Mouse (Mus musculus) heart, embryonic 11.5 days (tissue): Measurements from ENCODE around the gene Gm10320. TPM values are rescaled to one million over a fixed set of nuclear protein-coding genes. Genes with fewer than 3 reads are reported as not detected.
A peak's percentile ranks its signal among the peaks of the same experiment; 100 is the strongest.

Source experiments
- ATAC-seq: fragments of 200-750 bp; cut with Nextera tagmentation; replicated peaks from 2 replicates; pipeline ENCODE4 v1.8.0; 2017; ENCODE audit warnings: moderate library complexity; ENCODE audit not compliant: insufficient number of reproducible peaks, low FRiP score, low TSS enrichment
- H3K27ac ChIP-seq: fragments of 300-500 bp; sonication (generic); 2 replicates; pipeline ENCODE4 v1.5.1; 2014; ENCODE audit warnings: mild to moderate bottlenecking, low read depth, low read length
- H3K27me3 ChIP-seq: fragments of 300-500 bp; sonication (generic); 2 replicates; pipeline ENCODE4 v1.6.1; 2014; ENCODE audit warnings: mild to moderate bottlenecking, low read length, mixed read lengths; ENCODE audit not compliant: control insufficient read depth, insufficient read depth
- H3K36me3 ChIP-seq: fragments of 300-500 bp; sonication (generic); 2 replicates; pipeline ENCODE4 v1.6.1; 2014; ENCODE audit warnings: mild to moderate bottlenecking, low read length, moderate library complexity, mixed read lengths; ENCODE audit not compliant: control insufficient read depth, insufficient read depth
- H3K4me1 ChIP-seq: fragments of 300-500 bp; sonication (generic); 2 replicates; pipeline ENCODE4 v1.6.1; 2014; ENCODE audit warnings: low read length; ENCODE audit not compliant: control insufficient read depth, insufficient read depth
- H3K4me2 ChIP-seq: fragments of 300-500 bp; sonication (generic); 2 replicates; pipeline ENCODE4 v1.6.1; 2014; ENCODE audit warnings: mild to moderate bottlenecking, moderate library complexity
- H3K4me3 ChIP-seq: fragments of 300-500 bp; sonication (generic); 2 replicates; pipeline ENCODE4 v1.5.1; 2014; ENCODE audit warnings: low read depth, low read length
- H3K9ac ChIP-seq: fragments of 300-500 bp; sonication (generic); 2 replicates; pipeline ENCODE4 v1.6.1; 2014; ENCODE audit warnings: mild to moderate bottlenecking, low read depth, low read length, moderate library complexity
- H3K9me3 ChIP-seq: fragments of 300-500 bp; sonication (generic); replicated peaks from 2 replicates; pipeline ENCODE4 v1.6.1; 2016; ENCODE audit warnings: low read length; ENCODE audit not compliant: control insufficient read depth
- WGBS: fragments of 180-500 bp; shearing (Covaris S2); extraction: QIAGEN DNeasy Blood & Tissue Kit; methylation state at CpG from one replicate; pipeline ENCODE4 v1.1.7; 2014; ENCODE audit not compliant: insufficient replicate concordance; 5-methylcytosine and 5-hydroxymethylcytosine counted together
- polyA plus RNA-seq: library from polyadenylated mRNA; unstranded; fragments of >200 nt; fragmentation: Nextera tagmentation; extraction: Ambion mirVana; gene quantifications from 2 replicates; pipeline ENCODE4 v1.2.1, GENCODE M21; 2014

Gene Gm10320
- polyA plus RNA-seq, 1 experiment from 2014 or later = 0.37 TPM

DNA sequence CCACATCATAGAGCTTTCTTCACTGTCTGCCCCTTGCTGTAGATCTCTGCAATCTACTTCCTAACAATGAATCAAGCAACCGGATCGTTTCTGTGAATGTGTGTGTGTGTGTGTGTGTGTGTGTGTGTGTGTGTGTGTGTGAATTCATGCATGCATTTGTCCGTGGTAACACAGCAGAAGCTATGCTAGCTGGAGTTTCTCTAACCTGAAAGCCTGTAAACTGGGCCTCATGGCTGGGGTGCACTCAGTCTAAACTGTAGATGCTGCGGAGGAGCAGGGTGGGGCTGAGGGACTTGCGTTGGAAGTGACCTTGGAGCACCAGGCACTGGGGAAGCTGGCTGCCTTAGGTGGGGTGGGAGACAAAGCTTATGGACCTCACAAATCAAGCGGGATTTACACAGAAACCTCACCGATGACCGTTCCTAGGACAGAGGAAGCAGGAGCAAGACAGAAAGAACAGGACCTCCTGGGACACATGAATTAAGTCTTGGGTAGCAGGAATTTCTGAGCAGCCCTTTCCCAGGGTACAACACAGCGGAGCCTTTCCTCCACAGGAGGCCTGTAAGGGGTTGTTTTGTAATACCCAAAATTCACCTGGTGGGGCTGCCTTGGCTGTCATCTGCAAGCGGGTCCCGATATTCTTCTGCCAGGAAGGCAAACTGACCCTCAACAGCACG lies 41.0 kb upstream of the Gm10320 start:
- H3K27ac ChIP-seq = no peak overlapping the region
- no peak for ATAC-seq
- H3K9me3 ChIP-seq = peaks cover 5% of the 10 kb centered on the region; the same call in 1 of the 2 replicates
- H3K36me3 ChIP-seq = no peaks in the 10 kb centered on the region
- H3K27me3 ChIP-seq = no peaks in the 10 kb centered on the region; the same call in 1 of the 2 replicates
- 61% methylated on average over 12 of the region's 12 CpGs for WGBS
- H3K4me1 ChIP-seq = peaks cover 20% of the 10 kb centered on the region
- no peak overlapping the region for H3K4me2 ChIP-seq
- no peak overlapping the region for H3K9ac ChIP-seq
- H3K4me3 ChIP-seq = no peak overlapping the region

DNA sequence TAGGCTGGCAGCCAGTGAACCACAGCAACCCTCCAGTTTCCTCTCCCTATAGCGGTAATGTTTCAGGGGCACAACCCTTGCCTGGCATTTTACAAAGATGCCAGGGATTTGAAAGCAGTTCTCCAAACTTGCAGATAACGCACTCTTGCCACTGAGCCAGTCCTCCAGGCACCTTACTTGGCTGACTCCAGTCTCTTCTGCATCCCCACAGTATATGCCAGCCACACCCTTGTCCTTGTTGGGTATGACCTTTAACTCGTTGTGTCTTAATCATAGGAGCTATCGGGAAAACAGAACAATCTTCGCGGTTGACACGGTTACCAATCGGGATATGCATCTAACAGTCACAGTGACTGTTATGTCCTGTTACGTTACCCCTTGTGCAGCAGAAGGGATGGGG lies 40.2 kb upstream of the Gm10320 start:
- ATAC-seq = no peak
- no peaks in the 10 kb centered on the region for H3K36me3 ChIP-seq
- H3K4me2 ChIP-seq = no peak overlapping the region
- H3K27me3 ChIP-seq = no peaks in the 10 kb centered on the region; the same call in 1 of the 2 replicates
- no peak overlapping the region for H3K9ac ChIP-seq
- 86% methylated on average over 9 of the region's 9 CpGs for WGBS
- peaks cover 5% of the 10 kb centered on the region; the same call in 1 of the 2 replicates for H3K9me3 ChIP-seq
- no peak overlapping the region for H3K4me3 ChIP-seq
- peaks cover 20% of the 10 kb centered on the region for H3K4me1 ChIP-seq
- H3K27ac ChIP-seq = no peak overlapping the region

DNA sequence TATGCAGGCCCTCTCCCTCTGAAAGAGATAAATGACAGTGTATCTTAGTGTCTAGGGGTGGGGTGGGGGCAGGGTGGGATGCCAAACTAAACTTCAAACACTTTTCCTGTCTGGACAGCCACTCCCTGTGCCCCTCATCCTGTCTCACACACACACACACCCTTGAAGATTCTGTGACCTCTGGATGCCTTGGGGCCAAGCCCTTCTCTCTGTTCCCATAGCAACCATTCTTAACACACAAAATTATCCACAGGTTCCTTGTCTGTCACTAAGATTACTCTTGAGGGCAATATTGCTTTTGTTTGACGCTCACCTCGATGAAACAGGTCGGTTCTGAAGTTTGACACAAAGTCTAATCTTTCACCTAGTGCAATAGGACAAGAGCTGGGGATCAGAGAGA lies 39.5 kb upstream of the Gm10320 start:
- no peak overlapping the region for H3K9ac ChIP-seq
- no peak overlapping the region for H3K4me3 ChIP-seq
- H3K9me3 ChIP-seq = peaks cover 5% of the 10 kb centered on the region; the same call in 1 of the 2 replicates
- WGBS = 56% methylated on average over 3 of the region's 3 CpGs
- H3K4me2 ChIP-seq = no peak overlapping the region
- ATAC-seq = no peak
- H3K36me3 ChIP-seq = no peaks in the 10 kb centered on the region
- no peak overlapping the region for H3K27ac ChIP-seq
- no peaks in the 10 kb centered on the region; the same call in 1 of the 2 replicates for H3K27me3 ChIP-seq
- H3K4me1 ChIP-seq = peaks cover 20% of the 10 kb centered on the region

DNA sequence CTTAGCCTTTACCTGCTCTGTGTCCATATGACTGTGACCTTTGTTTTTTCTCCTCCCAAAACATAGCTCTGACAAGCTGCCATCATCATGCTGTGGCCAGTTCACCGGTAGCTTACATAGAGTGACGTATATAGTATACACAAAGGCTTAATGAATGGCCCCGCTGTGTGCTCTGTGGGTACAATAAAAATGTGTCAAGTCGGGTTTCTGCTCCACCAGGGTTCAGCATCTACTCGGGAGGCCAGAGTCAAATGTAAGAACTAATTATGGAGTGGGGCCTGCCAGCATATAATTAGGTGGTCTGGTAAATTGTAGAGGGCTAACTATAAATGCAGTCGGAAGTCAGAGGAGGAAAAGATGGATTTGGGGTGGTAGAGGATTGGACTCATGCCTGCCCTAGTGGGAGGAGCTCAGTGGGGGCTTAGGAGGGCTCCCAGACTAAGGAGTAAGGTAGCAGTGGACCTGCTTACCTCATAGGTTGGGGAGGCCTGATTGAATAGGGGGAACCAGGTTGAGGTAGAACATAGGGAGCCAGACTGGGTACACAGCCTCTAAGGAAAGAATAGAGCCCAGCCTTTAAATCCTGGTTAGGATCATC lies 32.0 kb upstream of the Gm10320 start:
- H3K27ac ChIP-seq = no peak overlapping the region
- no peaks in the 10 kb centered on the region for H3K4me1 ChIP-seq
- no peak overlapping the region for H3K9ac ChIP-seq
- ATAC-seq = no peak
- H3K27me3 ChIP-seq = no peaks in the 10 kb centered on the region; the same call in 1 of the 2 replicates
- H3K4me3 ChIP-seq = no peak overlapping the region
- H3K4me2 ChIP-seq = no peak overlapping the region
- WGBS = 74% methylated on average over 6 of the region's 6 CpGs
- no peaks in the 10 kb centered on the region for H3K36me3 ChIP-seq
- peaks cover 5% of the 10 kb centered on the region; the same call in 1 of the 2 replicates for H3K9me3 ChIP-seq

DNA sequence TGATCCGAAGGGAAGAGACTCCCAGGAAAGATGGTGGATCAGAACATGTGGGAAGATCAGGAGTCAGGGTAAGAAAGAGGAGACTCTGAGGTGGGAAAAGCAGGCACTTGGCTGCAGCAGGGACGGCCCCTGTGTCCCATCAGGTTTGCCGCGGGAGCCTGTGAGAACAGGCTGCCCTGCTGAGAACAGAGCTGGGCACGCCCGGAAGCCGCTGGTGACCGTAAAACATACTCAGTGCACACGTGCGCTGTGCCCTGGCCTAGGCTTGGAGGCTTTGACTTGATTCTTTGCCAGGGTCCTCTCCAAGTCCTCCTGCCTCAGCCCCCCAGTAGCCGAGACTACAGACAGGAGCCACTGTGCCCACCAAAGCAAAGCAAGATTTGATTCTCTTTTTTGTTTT lies 26.5 kb upstream of the Gm10320 start:
- Histone ChIP-seq H3K9ac (no peak overlapping the region), H3K27me3 (no peaks in the 10 kb centered on the region), H3K4me1 (0 out of 2 replicates have a peak, but pooled peaks cover 2% of the 10 kb centered on the region), H3K4me3 (no peak overlapping the region), H3K9me3 (peaks cover 5% of the 10 kb centered on the region; the same call in 1 of the 2 replicates), H3K4me2 (peak overlapping the region; percentile 38), H3K36me3 (no peaks in the 10 kb centered on the region), H3K27ac (no peak overlapping the region)
- ATAC-seq = no peak
- 28% methylated on average over 11 of the region's 11 CpGs for WGBS

DNA sequence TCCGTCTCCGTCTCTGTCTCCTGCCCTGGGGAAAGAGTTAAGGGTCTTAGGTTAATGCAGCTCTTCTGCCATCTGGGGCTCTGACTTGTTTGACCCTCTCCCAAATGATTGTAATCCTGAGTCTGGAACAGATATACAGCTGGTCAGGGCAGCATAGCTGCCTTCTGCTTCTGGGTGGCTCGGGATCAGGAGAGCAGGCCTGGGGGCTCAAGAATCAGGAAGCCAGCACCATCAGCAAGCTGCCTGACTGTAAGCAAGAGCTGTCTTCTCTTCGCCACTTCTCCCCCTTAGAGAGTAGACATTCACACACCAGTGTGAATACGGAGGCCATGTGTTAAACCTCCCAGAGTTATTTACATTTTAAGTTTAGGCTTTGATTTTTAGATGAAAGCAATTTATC lies 25.9 kb upstream of the Gm10320 start:
- H3K9me3 ChIP-seq = peaks cover 4% of the 10 kb centered on the region; the same call in 1 of the 2 replicates
- H3K27me3 ChIP-seq = no peaks in the 10 kb centered on the region
- 0 out of 2 replicates have a peak, but pooled peaks cover 2% of the 10 kb centered on the region for H3K4me1 ChIP-seq
- H3K36me3 ChIP-seq = no peaks in the 10 kb centered on the region
- no peak for ATAC-seq
- no peak overlapping the region for H3K4me2 ChIP-seq
- H3K9ac ChIP-seq = no peak overlapping the region
- H3K4me3 ChIP-seq = no peak overlapping the region
- H3K27ac ChIP-seq = no peak overlapping the region
- WGBS = 51% methylated on average over 5 of the region's 5 CpGs

DNA sequence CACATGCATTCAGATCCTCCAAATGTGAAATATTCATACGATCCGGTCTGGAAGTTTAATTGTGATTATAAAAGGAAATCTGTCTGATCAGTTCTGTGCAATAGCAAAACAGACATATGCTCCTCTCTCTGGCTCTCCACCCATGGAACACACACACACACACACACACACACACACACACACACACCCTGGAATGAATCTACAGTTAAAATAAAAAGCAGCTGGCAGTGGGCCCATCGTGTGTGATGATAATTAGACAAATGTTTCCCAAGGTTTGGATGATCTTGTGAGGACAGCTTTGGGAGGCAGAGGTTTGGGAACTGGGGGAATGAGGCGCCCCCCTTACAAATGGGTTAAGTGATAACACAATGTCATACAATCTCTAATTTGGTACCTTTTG lies 25.2 kb upstream of the Gm10320 start:
- ATAC-seq = no peak
- no peak overlapping the region for H3K4me2 ChIP-seq
- no peak overlapping the region for H3K9ac ChIP-seq
- H3K27me3 ChIP-seq = no peaks in the 10 kb centered on the region
- H3K27ac ChIP-seq = no peak overlapping the region
- no peaks in the 10 kb centered on the region for H3K36me3 ChIP-seq
- no peak overlapping the region for H3K4me3 ChIP-seq
- H3K9me3 ChIP-seq = no peaks in the 10 kb centered on the region
- H3K4me1 ChIP-seq = 0 out of 2 replicates have a peak, but pooled peaks cover 2% of the 10 kb centered on the region
- 77% methylated on average over 4 of the region's 4 CpGs for WGBS

DNA sequence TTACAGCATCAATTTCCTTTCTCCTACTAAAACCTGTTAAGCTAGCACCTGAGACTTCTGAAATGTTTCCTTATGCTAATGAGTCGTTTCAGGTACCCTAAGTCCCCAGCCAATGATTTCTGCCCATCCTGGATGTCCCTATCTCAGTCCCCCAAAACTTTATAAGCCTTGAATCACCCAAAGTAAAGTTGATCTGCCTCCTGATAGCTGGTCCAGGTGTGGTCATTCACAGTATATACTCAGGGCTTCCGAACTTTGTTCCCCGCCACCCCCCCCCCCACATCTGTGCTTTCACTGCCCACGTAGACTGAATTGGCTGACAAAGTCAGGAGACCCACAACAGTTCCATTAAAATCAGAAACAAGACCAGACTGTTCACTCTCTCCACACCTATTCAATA lies 20.3 kb upstream of the Gm10320 start:
- 66% methylated on average over 4 of the region's 4 CpGs for WGBS
- ATAC-seq = no peak
- Histone ChIP-seq H3K4me2 (no peak overlapping the region), H3K27ac (no peak overlapping the region), H3K4me1 (no peaks in the 10 kb centered on the region), H3K36me3 (no peaks in the 10 kb centered on the region), H3K9me3 (no peaks in the 10 kb centered on the region), H3K9ac (no peak overlapping the region), H3K4me3 (no peak overlapping the region), H3K27me3 (peaks cover 14% of the 10 kb centered on the region)
